Mouse (Mus musculus) embryonic fibroblast, embryonic 13.5 days (primary cell): ENCODE measurements at regions not wholly inside any gene's neighbourhood (a gene's known extent, or its start where the extent isn't known, plus 50 kb on each side); places are given as distances from the start of the nearest gene placed in this dataset.

ENCODE experiments used
- CTCF ChIP-seq: IDR thresholded peaks from 2 replicates; pipeline ENCODE4 v1.5.1; 2011; ENCODE audit warnings: mild to moderate bottlenecking, control low read depth, low read length, moderate library complexity, borderline replicate concordance; ENCODE audit not compliant: insufficient read depth
- POLR2A ChIP-seq: IDR thresholded peaks from 2 replicates; pipeline ENCODE4 v1.6.1; 2011; ENCODE audit warnings: low read depth, mild to moderate bottlenecking, control low read depth, low read length, moderate library complexity

- TF ChIP-seq CTCF (no peak), POLR2A (no peak)
Measured at GRCm38 (mm10) chr9:14028056-14028455, 200.5 kb downstream of the Fam76b start.
